Mouse (Mus musculus): Measurements from ENCODE around the gene A430089I19Rik. TPM values are rescaled to one million over a fixed set of nuclear protein-coding genes. Genes with fewer than 3 reads are reported as not detected.
"Not testable (repeated sequence)": the region's sequence is repeated elsewhere in the genome, so short reads cannot be mapped to it uniquely, and the experiment has no call there.

Gene A430089I19Rik
- not detected in 2 replicates for polyA plus RNA-seq (2015; fragmentation: Nextera tagmentation; extraction: Ambion mirVana)

- H3K27ac ChIP-seq (ENCODE audit: low read depth, low read length); H3K4me3 ChIP-seq (ENCODE audit: low read depth, low read length); H3K4me2 ChIP-seq (replicated peaks; ENCODE audit: low read depth); H3K36me3 ChIP-seq (ENCODE audit: control insufficient read depth, insufficient read depth); H3K9ac ChIP-seq (ENCODE audit: low read depth, low read length); H3K9me3 ChIP-seq (ENCODE audit: control insufficient read depth); ATAC-seq; H3K27me3 ChIP-seq (replicated peaks; ENCODE audit: control insufficient read depth, insufficient read depth, low read length); H3K4me1 ChIP-seq (replicated peaks; ENCODE audit: control insufficient read depth, insufficient read depth, low read length): not testable (repeated sequence)
- 81% methylated on average over 1 of the region's 1 CpGs for WGBS
Observed at GRCm38 (mm10) chr5:94306696-94307095, at the start of gene A430089I19Rik. Gene A430089I19Rik (minus strand): TSS chr5:94306796.

- not testable (repeated sequence) for H3K4me2 ChIP-seq (replicated peaks; ENCODE audit: low read depth); H3K4me3 ChIP-seq (ENCODE audit: low read depth, low read length); H3K27ac ChIP-seq (ENCODE audit: low read depth, low read length); H3K36me3 ChIP-seq (ENCODE audit: control insufficient read depth, insufficient read depth); H3K27me3 ChIP-seq (replicated peaks; ENCODE audit: control insufficient read depth, insufficient read depth, low read length); H3K9ac ChIP-seq (ENCODE audit: low read depth, low read length); H3K4me1 ChIP-seq (replicated peaks; ENCODE audit: control insufficient read depth, insufficient read depth, low read length); ATAC-seq; H3K9me3 ChIP-seq (ENCODE audit: control insufficient read depth)
- no CpG with 5 or more reads among the region's 2 CpGs for WGBS
Observed at GRCm38 (mm10) chr5:94339449-94339848, 32.9 kb upstream of the A430089I19Rik start, which contains the start of gene AA792892. Gene AA792892 (plus strand): TSS chr5:94339749.

GRCm38 (mm10) chr5:94314135-94314534 is 7.5 kb upstream of the A430089I19Rik start, which contains the start of gene Gm6502:
Gene Gm6502 (plus strand): TSS chr5:94314435.
- H3K9me3 ChIP-seq (ENCODE audit: control insufficient read depth); H3K9ac ChIP-seq (ENCODE audit: low read depth, low read length); H3K27me3 ChIP-seq (replicated peaks; ENCODE audit: control insufficient read depth, insufficient read depth, low read length); H3K4me3 ChIP-seq (ENCODE audit: low read depth, low read length); H3K27ac ChIP-seq (ENCODE audit: low read depth, low read length); H3K4me2 ChIP-seq (replicated peaks; ENCODE audit: low read depth); H3K4me1 ChIP-seq (replicated peaks; ENCODE audit: control insufficient read depth, insufficient read depth, low read length); H3K36me3 ChIP-seq (ENCODE audit: control insufficient read depth, insufficient read depth); ATAC-seq: not testable (repeated sequence)
- no CpG with 5 or more reads among the region's 2 CpGs for WGBS

Other genes starting within 250 kb of the A430089I19Rik start
- gene BC061212, start 236.3 kb downstream of the A430089I19Rik start, polyA plus RNA-seq (2015; fragmentation: Nextera tagmentation; extraction: Ambion mirVana): not detected in 2 replicates
- not detected in 2 replicates for gene Gm6351, start 230.4 kb downstream of the A430089I19Rik start, polyA plus RNA-seq (2015; fragmentation: Nextera tagmentation; extraction: Ambion mirVana)
- not detected in 2 replicates for gene Gm3106, start 88.8 kb downstream of the A430089I19Rik start, polyA plus RNA-seq (2015; fragmentation: Nextera tagmentation; extraction: Ambion mirVana)
- not detected in 2 replicates for gene Gm6502, start 7.6 kb upstream of the A430089I19Rik start, polyA plus RNA-seq (2015; fragmentation: Nextera tagmentation; extraction: Ambion mirVana)
- gene AA792892, start 33.0 kb upstream of the A430089I19Rik start, polyA plus RNA-seq (2015; fragmentation: Nextera tagmentation; extraction: Ambion mirVana): not detected in 2 replicates
- gene Gm7682, start 139.0 kb upstream of the A430089I19Rik start, polyA plus RNA-seq (2015; fragmentation: Nextera tagmentation; extraction: Ambion mirVana): not detected in 2 replicates
- not detected in 2 replicates for gene Gm3139, start 219.5 kb upstream of the A430089I19Rik start, polyA plus RNA-seq (2015; fragmentation: Nextera tagmentation; extraction: Ambion mirVana)

All from intestine, postnatal 0 days (tissue).